Mouse (Mus musculus) spleen, adult 2 months (tissue): Measurements from ENCODE around the gene Btbd3.

ENCODE experiments used
- CTCF ChIP-seq: fragments of 200-500 bp; IDR thresholded peaks from 2 replicates; pipeline ENCODE4 v1.5.1; 2011; ENCODE audit warnings: mild to moderate bottlenecking, inconsistent platforms; ENCODE audit not compliant: insufficient read depth, insufficient read length, insufficient replicate concordance; ENCODE audit errors: extremely low read depth
- POLR2A ChIP-seq: fragments of 200-500 bp; IDR thresholded peaks from 2 replicates; pipeline ENCODE4 v1.6.1; 2011; ENCODE audit warnings: low read depth, low read length, inconsistent platforms

DNA sequence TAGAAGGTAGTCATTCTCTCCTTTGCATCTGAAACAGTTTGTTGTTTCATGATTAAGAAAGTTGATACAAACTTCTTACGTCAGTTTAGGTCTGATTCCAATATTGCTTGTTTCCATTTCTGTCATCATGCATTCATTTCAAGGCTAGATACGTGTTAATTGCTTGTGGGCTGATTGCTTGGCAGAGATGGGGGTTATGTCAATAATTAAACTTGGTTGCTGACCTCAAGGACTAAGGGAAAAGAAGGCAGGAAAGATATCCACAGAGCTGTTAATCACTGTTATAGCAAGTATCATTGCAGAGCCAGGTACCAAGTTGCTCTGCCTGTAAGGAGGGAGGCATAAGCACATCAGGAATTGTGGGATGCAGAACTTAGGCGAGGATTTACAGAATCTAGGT, 226.2 kb downstream of the Btbd3 start:
- TF ChIP-seq CTCF = no peak
- TF ChIP-seq POLR2A = no peak
